Mouse (Mus musculus) myocyte (in vitro differentiated cells): ENCODE measurements around the gene Ctu1.

Experiments used
- CEBPB ChIP-seq: IDR thresholded peaks from 2 replicates; pipeline ENCODE4 v1.6.1; 2011; ENCODE audit warnings: mild to moderate bottlenecking, moderate library complexity; ENCODE audit not compliant: poor library complexity, insufficient read depth, severe bottlenecking
- E2F4 ChIP-seq: IDR thresholded peaks from one replicate; pipeline ENCODE4 v1.6.1; 2011; ENCODE audit warnings: mild to moderate bottlenecking, control low read depth, moderate library complexity; ENCODE audit not compliant: insufficient read depth
- MYOG ChIP-seq, 3 experiments: IDR thresholded peaks; one replicate each; pipeline ENCODE4 v1.6.1; 2011; ENCODE audit warnings: control low read depth in 2 of 3, low read depth in 2 of 3, mild to moderate bottlenecking in 2 of 3; ENCODE audit not compliant: insufficient read length in 2 of 3, control insufficient read depth in 1 of 3, insufficient read depth in 1 of 3
- POLR2A ChIP-seq: IDR thresholded peaks from one replicate; pipeline ENCODE4 v1.6.1; 2011; ENCODE audit warnings: low read depth, mild to moderate bottlenecking, control low read depth, moderate library complexity; ENCODE audit not compliant: insufficient read length
- TCF12 ChIP-seq: IDR thresholded peaks from one replicate; pipeline ENCODE4 v1.6.1; 2011; ENCODE audit warnings: mild to moderate bottlenecking, control low read depth; ENCODE audit not compliant: poor library complexity, insufficient read depth, severe bottlenecking

GRCm38 (mm10) chr7:43671064-43671808, 580 bp upstream of the Ctu1 start:
- TF ChIP-seq E2F4 (no peak), CEBPB (no peak), TCF12 (no peak), POLR2A (no peak), MYOG (IDR thresholded peaks at IDR 0.05; ENCODE audit: control insufficient read depth in 1 of 3, insufficient read depth in 1 of 3, insufficient read length in 2 of 3, low read depth in 2 of 3) (no peak)
